Mouse (Mus musculus) bone marrow, adult 2 months (tissue): ENCODE results near the gene Rbpjl.

Experiments
- CTCF ChIP-seq: fragments of 200-500 bp; IDR thresholded peaks from 2 replicates; pipeline ENCODE4 v1.5.1; 2011; ENCODE audit warnings: low read length, control low read depth; ENCODE audit not compliant: control insufficient read depth, insufficient read depth
- POLR2A ChIP-seq: fragments of 200-500 bp; IDR thresholded peaks from 2 replicates; pipeline ENCODE4 v1.6.1; 2011; ENCODE audit warnings: low read depth, mild to moderate bottlenecking, control low read depth, low read length, borderline replicate concordance; ENCODE audit not compliant: control insufficient read depth

DNA sequence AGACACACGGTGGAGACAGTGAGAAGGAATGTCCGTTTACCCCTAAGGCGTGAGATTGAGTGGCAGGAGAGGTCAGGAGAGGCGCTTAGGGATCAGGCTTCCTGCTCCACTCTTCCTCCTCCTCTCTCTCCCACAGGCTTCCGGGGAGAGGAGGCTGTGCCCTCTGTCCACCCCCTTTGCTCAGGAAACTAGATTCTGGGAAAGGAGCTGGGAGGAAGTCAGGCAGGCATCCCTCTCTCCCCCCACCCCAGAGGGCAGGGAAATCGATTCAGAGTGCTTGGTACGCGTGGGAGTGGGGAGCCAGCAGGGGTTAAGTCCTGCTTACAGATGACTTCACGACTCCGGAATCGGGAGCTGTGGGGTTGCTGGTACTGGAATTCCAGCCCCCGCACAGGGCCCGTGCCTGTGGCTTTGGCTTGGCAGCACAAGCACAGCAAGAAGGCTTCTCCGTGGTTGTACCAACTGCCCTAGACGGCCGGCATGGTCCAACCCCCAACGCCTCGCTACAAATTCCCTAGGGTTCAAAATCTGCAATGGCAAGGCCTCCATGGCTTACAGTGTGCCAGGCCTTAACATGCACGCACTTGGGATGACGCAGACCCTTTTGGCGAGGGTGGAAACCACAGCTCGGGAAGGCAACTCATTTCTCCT lies 29.7 kb downstream of the Rbpjl start:
- TF ChIP-seq POLR2A = no peak
- no peak for TF ChIP-seq CTCF
